Mouse (Mus musculus): ENCODE results near the gene 1700122O11Rik.
A peak's percentile ranks its signal among the peaks of the same experiment; 100 is the strongest.

1700122O11Rik gene

GRCm38 (mm10) chr17:48027677-48028076 lies 10.4 kb downstream of the 1700122O11Rik start:
- peak; percentile 40 for DNase-seq

GRCm38 (mm10) chr17:48027019-48027418 lies 11.1 kb downstream of the 1700122O11Rik start:
- no peak for DNase-seq

- no peak for DNase-seq
Measured at GRCm38 (mm10) chr17:48024045-48024444, 14.0 kb downstream of the 1700122O11Rik start.

DNA sequence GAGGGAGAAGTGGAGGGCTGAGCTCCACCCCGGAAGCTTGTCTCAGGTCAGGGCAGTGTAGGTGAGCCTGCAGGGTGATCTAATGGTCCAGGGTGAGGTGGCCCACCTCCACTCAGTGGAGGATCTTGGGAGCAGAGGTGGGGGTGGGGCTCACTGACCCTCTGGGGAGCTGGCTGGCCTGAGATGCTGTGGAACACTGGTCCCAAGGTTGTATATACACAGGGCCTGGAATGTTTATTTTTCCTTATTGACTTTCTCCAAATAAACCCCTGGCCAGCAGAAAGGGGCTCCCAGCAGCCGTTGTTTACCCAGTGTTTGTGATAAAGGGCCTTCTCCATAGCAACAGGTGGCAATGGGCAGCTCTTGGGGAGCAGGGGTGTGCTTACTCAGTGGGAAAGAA lies 18.5 kb downstream of the 1700122O11Rik start:
- DNase-seq, result no peak

DNA sequence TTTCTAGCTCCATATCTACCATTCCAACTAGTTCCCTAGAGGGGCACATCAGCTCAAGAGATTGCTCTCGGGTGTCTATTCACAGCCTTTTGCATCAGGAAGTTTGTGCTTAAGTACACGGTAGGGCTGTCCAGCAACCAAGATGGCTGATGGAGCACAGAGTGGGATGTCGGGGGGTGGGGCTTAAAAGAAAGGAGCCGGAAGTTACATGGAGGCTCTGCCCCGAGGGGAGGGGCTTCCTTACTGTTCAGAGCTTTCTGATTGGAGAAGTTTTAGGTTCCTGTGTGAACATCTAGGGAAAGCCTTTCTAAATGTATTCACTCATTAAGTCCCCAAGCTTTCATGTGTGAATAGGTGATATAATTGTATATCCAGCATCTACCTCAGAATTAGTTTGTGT lies 21.5 kb downstream of the 1700122O11Rik start:
- no peak for DNase-seq

- DNase-seq, result no peak
Measured at GRCm38 (mm10) chr17:48012561-48012960, 25.5 kb downstream of the 1700122O11Rik start.

- DNase-seq, result no peak
Measured at GRCm38 (mm10) chr17:48011105-48011504, 27.0 kb downstream of the 1700122O11Rik start.

DNA sequence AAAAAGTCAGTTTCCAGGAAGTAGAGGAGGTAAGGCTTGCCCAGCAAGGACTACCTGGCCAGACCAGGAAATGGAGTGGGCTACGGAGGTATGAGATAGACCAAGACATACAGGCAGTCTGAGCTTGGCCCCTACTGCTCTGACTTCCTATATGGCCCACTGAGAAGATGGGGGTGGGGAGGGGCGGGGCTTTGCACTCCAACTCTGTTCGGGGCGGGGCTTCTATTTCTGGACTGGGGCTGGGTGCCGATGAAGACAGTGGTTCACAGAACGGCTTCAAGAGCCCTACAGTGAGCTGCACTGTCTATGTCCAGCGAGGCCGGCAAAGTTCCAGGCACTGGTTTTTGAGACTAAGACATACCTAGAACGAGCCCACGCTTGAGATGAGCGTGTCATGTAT lies 27.8 kb downstream of the 1700122O11Rik start:
- no peak for DNase-seq

- DNase-seq, result no peak
Measured at GRCm38 (mm10) chr17:48005816-48006215, 32.3 kb downstream of the 1700122O11Rik start.

DNA sequence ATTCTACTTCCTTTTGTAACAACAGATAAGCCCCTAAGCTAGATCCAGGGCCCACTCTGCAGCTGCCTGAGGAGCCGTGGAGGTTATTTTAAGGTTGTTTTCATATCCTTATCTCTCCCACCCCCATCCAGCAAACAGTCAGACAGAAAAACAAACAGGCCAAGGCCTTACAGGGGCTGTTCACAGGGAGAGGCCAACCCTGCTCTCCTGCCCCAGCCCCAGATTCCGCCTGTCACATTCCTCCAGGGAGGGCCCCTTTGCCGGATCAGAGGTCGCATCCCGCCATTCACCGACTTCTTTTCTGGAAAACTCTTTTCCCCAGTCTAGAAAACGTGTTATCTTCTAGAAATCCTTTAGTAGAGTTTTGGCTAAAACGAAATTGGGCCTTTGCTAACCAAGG lies 33.0 kb downstream of the 1700122O11Rik start:
- DNase-seq, result no peak

- no peak for DNase-seq
Measured at GRCm38 (mm10) chr17:48004619-48005018, 33.5 kb downstream of the 1700122O11Rik start.

GRCm38 (mm10) chr17:48002486-48002885 lies 35.6 kb downstream of the 1700122O11Rik start:
- no peak for DNase-seq

DNA sequence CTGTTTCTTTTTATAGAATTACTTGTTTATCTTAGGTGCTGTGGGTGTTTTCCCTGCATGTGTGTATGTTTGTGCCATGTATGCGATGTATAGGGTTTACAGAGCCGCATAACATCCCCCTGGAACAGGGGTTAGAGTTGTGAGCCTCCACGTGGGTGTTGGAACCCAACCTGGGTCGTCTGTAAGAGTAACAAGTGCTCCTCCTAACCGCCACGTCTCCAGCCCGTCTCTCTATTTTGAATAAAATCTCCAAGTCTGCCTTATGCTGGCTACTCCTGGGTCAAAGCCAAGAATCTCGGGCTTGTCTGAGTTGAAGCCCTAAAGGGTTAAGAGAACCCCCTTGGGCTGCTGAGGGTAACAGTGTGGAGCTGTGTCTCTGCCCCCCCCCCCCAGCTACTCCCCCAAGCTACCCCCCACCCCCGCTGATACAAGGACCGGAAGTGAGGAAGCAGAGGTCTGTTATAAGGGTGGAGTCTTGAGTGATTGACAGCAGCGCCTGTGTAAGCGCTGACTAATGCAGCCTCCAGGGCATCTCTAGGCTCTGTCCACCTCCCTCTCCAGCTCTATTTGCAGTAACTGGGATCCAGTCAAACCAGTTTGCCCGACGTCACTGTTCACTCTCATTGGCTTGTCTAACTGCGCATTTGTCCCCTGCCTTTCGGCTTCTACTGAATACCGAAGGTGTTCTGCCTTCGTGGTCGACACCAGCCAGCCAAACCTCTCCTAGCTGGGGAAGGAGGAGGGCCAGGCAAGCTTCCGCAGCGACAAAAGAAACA lies 36.3 kb downstream of the 1700122O11Rik start:
- peak; percentile 76 for DNase-seq

DNA sequence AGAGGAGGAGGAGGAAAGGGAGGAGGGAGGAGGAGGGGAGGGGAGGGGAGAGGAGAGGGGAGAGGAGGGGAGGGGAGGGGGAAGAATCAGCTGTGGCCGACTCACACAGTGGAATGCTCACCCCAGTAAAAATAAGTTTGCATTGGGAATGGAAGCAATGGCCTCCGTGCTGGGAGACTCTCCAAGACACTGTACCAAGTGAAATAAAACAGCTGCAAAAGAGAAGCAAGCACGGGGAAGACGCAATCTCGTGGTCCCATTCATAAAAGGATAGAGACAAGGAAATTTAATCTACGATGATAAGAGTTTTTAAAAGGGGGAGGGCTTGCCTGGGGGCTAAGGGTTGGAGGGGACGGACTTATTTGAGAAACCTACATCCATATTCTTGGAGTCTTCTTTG lies 36.9 kb downstream of the 1700122O11Rik start:
- no peak for DNase-seq

DNA sequence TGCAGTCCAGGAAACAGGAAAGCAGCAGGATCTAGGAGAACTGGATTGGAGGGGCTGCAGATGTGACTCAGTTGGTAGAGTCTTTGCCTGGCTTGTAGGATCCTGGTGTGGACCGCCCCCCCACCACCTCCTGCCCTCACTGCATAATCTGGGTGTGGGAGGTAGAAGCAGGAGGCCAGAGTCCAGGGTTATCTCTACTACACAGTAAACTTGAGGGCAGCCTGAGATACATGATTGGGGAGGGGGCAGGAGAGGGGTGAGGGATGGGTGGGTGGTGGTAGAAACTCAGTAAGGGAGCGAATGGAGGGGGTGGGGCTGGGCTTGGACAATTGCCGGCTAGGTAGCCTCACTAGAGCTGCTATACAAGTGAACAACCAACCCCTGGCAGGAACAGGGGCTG lies 38.3 kb downstream of the 1700122O11Rik start:
- DNase-seq, result no peak

DNA sequence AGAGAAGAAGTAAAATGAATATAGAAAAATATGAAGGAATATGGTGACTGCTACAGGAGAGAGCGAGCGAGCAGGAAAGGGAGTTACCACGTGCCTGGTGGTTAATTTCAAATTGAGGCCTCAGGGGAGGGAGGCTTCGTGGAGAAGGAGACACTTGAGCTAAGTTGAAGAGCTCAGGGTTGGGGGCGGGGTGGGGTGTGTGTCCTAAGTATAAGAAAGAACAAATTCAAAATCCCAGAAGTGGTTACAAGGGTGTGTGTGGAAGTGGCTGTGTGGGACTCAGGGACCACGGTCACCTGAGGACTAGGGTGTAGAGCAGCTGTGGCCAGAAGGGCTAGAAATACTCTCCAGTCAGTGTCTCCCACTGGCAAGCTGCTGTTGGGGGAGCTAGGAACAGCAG lies 38.7 kb downstream of the 1700122O11Rik start:
- DNase-seq, result peak; percentile 56

GRCm38 (mm10) chr17:47997806-47998205 lies 40.3 kb downstream of the 1700122O11Rik start:
- no peak for DNase-seq

- DNase-seq, result no peak
Measured at GRCm38 (mm10) chr17:47990392-47991123, 47.5 kb downstream of the 1700122O11Rik start.

DNA sequence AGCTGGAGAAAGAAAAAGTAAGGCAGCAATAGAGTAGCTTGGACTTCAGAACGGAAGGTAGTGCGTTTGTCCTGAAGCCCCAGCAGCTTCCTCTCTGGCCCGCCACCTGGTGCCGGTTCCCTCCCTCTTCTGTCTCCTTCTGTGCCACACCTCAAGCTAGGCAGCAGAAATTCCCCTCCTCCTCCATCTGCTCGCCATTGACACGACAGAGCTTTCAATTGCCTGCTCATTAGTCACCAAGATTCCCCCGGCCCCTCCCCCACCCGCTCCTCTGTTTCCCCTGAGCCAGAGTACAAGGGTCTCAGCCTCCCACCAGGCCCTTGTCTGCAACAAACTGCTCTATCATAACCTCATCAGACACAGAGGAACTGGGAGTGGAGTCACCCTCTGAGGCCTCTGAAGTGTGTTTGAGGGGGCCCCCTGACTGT lies 48.1 kb downstream of the 1700122O11Rik start:
- DNase-seq, result peak; percentile 23

- no peak for DNase-seq
Measured at GRCm38 (mm10) chr17:47988811-47989210, 49.3 kb downstream of the 1700122O11Rik start.

GRCm38 (mm10) chr17:47988074-47988473 lies 50.0 kb downstream of the 1700122O11Rik start:
- DNase-seq, result no peak

Measured in lung, postnatal 14 days (tissue).